Mouse (Mus musculus) heart, embryonic 13.5 days (tissue): ENCODE measurements at regions not wholly inside any gene's neighbourhood (a gene's known extent, or its start where the extent isn't known, plus 50 kb on each side); places are given as distances from the start of the nearest gene placed in this dataset.

Source experiments
- ATAC-seq: fragments of 200-750 bp; cut with Nextera tagmentation; 2 replicates; pipeline ENCODE4 v1.8.0; 2017; ENCODE audit warnings: moderate TSS enrichment; ENCODE audit not compliant: insufficient number of reproducible peaks, low FRiP score, low TSS enrichment; ENCODE audit errors: extremely low read depth
- H3K27ac ChIP-seq: fragments of 300-500 bp; sonication (generic); replicated peaks from 2 replicates; pipeline ENCODE4 v1.5.1; 2015; ENCODE audit warnings: moderate library complexity, mild to moderate bottlenecking, inconsistent platforms
- H3K27me3 ChIP-seq: fragments of 300-500 bp; sonication (generic); replicated peaks from 2 replicates; pipeline ENCODE4 v1.6.1; 2015; ENCODE audit warnings: mild to moderate bottlenecking, inconsistent platforms
- H3K36me3 ChIP-seq: fragments of 300-500 bp; sonication (generic); 2 replicates; pipeline ENCODE4 v1.6.1; 2015; ENCODE audit warnings: mild to moderate bottlenecking, inconsistent platforms
- H3K4me1 ChIP-seq: fragments of 300-500 bp; sonication (generic); 2 replicates; pipeline ENCODE4 v1.6.1; 2015; ENCODE audit warnings: inconsistent platforms
- H3K4me2 ChIP-seq: fragments of 300-500 bp; sonication (generic); 2 replicates; pipeline ENCODE4 v1.6.1; 2015; ENCODE audit warnings: inconsistent platforms, mild to moderate bottlenecking, moderate library complexity
- H3K4me3 ChIP-seq: fragments of 300-500 bp; sonication (generic); 2 replicates; pipeline ENCODE4 v1.5.1; 2015; ENCODE audit warnings: moderate library complexity, mild to moderate bottlenecking, inconsistent platforms
- H3K9ac ChIP-seq: fragments of 300-500 bp; sonication (generic); 2 replicates; pipeline ENCODE4 v1.6.1; 2015; ENCODE audit warnings: inconsistent platforms, mild to moderate bottlenecking, moderate library complexity
- H3K9me3 ChIP-seq: fragments of 300-500 bp; sonication (generic); 2 replicates; pipeline ENCODE4 v1.6.1; 2016; ENCODE audit warnings: inconsistent platforms
- WGBS: fragments of 180-500 bp; shearing (Covaris S2); methylation state at CpG from one replicate; pipeline ENCODE4 v1.1.7; 2015; ENCODE audit warnings: mixed read lengths; 5-methylcytosine and 5-hydroxymethylcytosine counted together

DNA sequence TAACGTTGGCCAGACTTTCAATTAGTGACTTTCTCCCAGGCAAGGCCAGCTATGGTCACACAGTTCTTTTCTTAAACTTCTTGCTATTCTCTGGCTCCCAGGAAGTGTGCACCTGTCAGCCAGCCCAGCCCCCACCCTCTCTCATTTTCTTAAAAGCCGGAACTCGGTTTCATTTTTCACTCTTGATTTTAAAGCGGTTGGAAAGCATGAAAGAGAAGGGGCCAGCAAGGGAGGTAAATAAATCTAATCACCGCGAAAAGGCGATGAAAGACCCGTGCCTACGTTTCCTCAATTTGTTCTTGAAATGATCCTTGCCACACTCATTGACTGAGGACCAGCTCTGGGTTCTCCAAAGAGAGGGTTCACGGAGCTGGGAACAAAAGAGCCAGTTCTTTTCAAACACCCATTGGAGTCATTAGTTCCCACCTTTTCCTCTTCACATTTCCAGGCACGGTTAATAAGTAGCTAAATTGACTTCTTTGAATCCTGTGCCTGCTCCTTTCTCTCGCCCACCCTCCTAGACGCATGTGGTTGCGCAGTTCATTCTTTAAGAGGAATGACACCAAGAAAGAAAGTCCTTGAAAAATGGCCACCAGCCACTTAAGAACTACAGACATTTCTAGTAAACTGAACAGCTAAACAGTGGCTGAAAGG, 311.6 kb downstream of the Setd4 start:
- no peak overlapping the region for H3K9ac ChIP-seq
- H3K27ac ChIP-seq = no peak overlapping the region
- 78% methylated on average over 14 of the region's 14 CpGs for WGBS
- peaks cover 55% of the 10 kb centered on the region for H3K27me3 ChIP-seq
- ATAC-seq = no peak
- 0 out of 2 replicates have a peak, but pooled peaks cover 4% of the 10 kb centered on the region for H3K4me1 ChIP-seq
- H3K4me3 ChIP-seq = no peak overlapping the region
- no peaks in the 10 kb centered on the region for H3K9me3 ChIP-seq
- no peaks in the 10 kb centered on the region for H3K36me3 ChIP-seq
- H3K4me2 ChIP-seq = no peak overlapping the region

DNA sequence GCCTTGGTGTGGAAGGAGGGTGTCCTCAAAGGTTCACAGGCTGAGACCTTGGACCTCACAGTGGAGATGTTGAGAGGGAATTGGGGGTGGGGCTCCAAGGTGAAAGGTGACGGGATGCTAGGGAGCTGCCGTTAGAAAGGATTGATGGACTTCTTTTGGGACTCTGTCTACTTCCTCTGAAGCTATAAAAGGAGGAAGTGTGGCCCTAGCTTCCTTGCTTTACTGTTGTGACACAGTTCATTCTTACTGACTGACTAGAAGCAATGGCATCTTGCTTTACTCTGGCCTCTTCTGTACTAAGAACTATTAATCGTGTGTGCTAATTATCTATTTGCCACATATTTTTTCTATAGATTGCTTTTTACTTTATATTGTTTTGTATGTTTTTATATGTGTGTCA, 315.8 kb downstream of the Setd4 start:
- Histone ChIP-seq H3K9me3 (peaks cover 3% of the 10 kb centered on the region; the same call in 1 of the 2 replicates), H3K4me2 (no peak overlapping the region), H3K9ac (no peak overlapping the region), H3K4me3 (no peak overlapping the region), H3K27me3 (peaks cover 29% of the 10 kb centered on the region), H3K4me1 (0 out of 2 replicates have a peak, but pooled peaks cover 4% of the 10 kb centered on the region), H3K36me3 (no peaks in the 10 kb centered on the region), H3K27ac (no peak overlapping the region)
- 63% methylated on average over 3 of the region's 3 CpGs for whole genome bisulfite sequencing
- ATAC-seq = no peak

DNA sequence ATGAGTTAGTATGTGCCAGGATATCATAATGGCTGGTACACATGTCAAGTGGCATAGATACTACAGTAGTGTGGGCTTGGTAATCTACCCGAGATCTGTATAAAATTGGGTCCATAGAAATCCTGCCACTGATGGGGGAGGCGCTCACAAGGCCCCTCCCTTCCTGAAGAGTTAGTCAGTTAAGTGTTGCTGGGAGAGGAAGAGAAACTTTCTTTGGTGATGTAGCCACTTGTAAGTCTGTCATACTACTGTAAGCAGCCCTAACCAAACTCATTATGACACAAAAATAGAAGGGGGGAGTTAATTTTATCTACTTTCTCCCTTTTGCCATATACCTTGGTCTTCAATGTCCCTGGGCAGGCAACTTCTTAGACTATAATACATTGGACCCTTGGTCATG, 316.3 kb downstream of the Setd4 start:
- no peak overlapping the region for H3K4me2 ChIP-seq
- H3K27ac ChIP-seq = no peak overlapping the region
- peaks cover 26% of the 10 kb centered on the region for H3K27me3 ChIP-seq
- no peaks in the 10 kb centered on the region for H3K4me1 ChIP-seq
- H3K4me3 ChIP-seq = no peak overlapping the region
- no peak overlapping the region for H3K9ac ChIP-seq
- ATAC-seq = no peak
- H3K36me3 ChIP-seq = no peaks in the 10 kb centered on the region
- WGBS = 52% methylated on average over 2 of the region's 2 CpGs
- peaks cover 3% of the 10 kb centered on the region; the same call in 1 of the 2 replicates for H3K9me3 ChIP-seq

DNA sequence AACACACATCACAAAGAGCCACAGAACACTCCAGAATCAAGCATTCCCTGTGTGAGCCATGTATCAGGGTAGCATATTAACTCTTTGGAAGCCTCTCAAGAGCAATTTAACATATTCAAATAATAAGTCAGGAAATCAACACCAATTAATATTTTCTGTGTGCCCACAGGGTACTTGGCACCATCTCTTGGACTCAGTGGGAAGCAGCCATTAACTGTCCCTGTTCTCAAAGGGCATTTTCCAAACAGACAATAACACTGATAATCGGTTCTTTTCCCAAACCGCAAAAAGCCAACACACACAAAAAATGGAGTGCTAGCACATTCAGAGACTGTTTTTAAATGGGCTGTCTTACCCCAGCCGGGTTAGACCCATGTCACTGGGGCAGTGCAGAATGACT, 317.0 kb downstream of the Setd4 start:
- no peak overlapping the region for H3K9ac ChIP-seq
- H3K4me3 ChIP-seq = no peak overlapping the region
- H3K36me3 ChIP-seq = no peaks in the 10 kb centered on the region
- ATAC-seq = no peak
- H3K4me2 ChIP-seq = no peak overlapping the region
- H3K27ac ChIP-seq = no peak overlapping the region
- H3K4me1 ChIP-seq = no peaks in the 10 kb centered on the region
- 83% methylated on average over 3 of the region's 3 CpGs for WGBS
- peaks cover 19% of the 10 kb centered on the region for H3K27me3 ChIP-seq
- peaks cover 3% of the 10 kb centered on the region; the same call in 1 of the 2 replicates for H3K9me3 ChIP-seq

DNA sequence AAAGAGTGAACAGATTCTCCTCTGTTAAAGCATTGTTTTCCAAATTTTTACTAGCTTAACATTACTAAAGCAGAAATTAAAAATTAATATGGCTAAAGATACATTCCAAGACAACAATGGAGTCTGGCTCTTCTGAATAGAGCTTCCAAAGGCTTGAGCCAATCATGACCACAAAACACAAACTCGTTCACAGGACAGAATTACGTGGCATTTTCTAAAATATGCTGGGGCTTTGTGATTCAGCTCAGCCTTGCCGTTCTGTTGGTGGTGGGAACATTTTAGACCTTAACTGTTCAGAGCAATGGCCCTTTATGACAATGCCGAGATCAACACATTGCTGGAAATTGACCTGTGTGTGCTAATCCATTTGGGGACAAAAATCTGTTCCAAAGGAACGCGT, 318.7 kb downstream of the Setd4 start:
- Histone ChIP-seq H3K4me3 (no peak overlapping the region), H3K4me2 (no peak overlapping the region), H3K36me3 (no peaks in the 10 kb centered on the region), H3K9me3 (peaks cover 3% of the 10 kb centered on the region; the same call in 1 of the 2 replicates), H3K27ac (no peak overlapping the region), H3K4me1 (no peaks in the 10 kb centered on the region), H3K9ac (no peak overlapping the region), H3K27me3 (peaks cover 13% of the 10 kb centered on the region)
- ATAC-seq = no peak
- WGBS = 84% methylated on average over 6 of the region's 6 CpGs

DNA sequence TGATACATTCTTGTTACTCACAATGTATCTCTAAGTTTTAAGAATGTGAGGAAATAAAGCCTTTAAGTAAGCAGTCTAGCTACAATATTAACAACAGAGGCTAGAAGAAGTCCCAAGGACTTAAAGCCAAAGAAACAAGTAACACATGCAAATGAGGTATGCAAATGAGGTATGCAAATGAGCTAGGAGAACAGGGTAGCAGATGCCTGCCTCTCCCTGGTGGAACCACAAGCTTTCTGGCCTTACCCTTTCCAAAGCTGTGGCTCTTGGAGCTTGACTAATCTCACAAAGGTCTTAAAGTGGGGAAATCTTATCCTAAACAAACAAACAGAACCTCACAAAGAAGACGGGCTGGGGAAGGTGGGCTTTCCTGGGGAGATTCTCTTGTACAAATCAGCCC, 322.1 kb downstream of the Setd4 start:
- H3K27ac ChIP-seq = no peak overlapping the region
- no peak overlapping the region for H3K4me3 ChIP-seq
- no peak for ATAC-seq
- no peaks in the 10 kb centered on the region for H3K4me1 ChIP-seq
- peaks cover 14% of the 10 kb centered on the region for H3K27me3 ChIP-seq
- H3K9ac ChIP-seq = no peak overlapping the region
- H3K36me3 ChIP-seq = no peaks in the 10 kb centered on the region
- 11% methylated on average over 1 of the region's 1 CpGs for WGBS
- peaks cover 3% of the 10 kb centered on the region; the same call in 1 of the 2 replicates for H3K9me3 ChIP-seq
- H3K4me2 ChIP-seq = no peak overlapping the region

DNA sequence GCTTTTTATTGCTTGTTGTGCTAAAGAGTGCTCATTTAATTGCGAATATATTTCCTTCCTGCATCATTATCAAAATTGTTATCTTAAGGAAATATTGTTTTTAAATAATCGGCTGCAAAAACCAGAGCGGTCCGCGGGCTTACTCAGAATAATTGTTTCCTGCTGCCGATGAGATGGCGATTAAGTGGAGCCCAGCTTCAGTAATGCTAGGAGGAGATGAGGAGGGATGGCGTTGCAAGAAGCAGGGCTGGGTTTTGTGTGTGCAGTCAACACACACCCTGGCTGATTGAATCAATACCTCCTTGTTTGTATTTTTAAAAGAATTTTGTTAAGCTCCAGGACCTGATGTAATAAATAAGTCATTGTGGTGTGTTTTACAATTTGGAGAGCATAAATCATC, 331.2 kb downstream of the Setd4 start:
- ATAC-seq = no peak
- Histone ChIP-seq H3K4me3 (no peak overlapping the region), H3K27me3 (peaks cover 16% of the 10 kb centered on the region), H3K9me3 (no peaks in the 10 kb centered on the region), H3K36me3 (no peaks in the 10 kb centered on the region), H3K27ac (no peak overlapping the region), H3K9ac (no peak overlapping the region), H3K4me2 (no peak overlapping the region), H3K4me1 (no peaks in the 10 kb centered on the region)
- WGBS = 63% methylated on average over 8 of the region's 8 CpGs

DNA sequence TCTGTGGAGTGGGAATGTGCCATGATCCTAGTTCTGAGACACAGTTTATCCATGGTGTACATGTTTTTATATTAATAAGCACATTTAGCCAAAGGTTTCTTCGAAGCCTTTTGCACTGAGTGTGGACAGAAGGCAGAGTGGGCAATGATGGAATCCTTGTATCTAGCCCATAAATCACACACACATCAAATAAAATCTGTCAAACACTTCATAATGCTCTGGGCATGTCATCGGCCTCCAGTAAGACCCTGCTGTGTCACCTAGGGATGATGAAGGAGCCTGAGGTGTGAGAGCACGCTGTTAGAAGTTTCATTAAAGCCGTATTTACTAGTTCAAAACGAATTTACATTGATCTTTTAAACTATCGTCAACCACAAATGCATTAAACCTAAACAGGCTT, 331.7 kb downstream of the Setd4 start:
- Histone ChIP-seq H3K27me3 (peaks cover 12% of the 10 kb centered on the region), H3K9ac (no peak overlapping the region), H3K4me1 (no peaks in the 10 kb centered on the region), H3K4me2 (no peak overlapping the region), H3K9me3 (no peaks in the 10 kb centered on the region), H3K27ac (no peak overlapping the region), H3K36me3 (no peaks in the 10 kb centered on the region), H3K4me3 (no peak overlapping the region)
- WGBS = 60% methylated on average over 6 of the region's 6 CpGs
- no peak for ATAC-seq

DNA sequence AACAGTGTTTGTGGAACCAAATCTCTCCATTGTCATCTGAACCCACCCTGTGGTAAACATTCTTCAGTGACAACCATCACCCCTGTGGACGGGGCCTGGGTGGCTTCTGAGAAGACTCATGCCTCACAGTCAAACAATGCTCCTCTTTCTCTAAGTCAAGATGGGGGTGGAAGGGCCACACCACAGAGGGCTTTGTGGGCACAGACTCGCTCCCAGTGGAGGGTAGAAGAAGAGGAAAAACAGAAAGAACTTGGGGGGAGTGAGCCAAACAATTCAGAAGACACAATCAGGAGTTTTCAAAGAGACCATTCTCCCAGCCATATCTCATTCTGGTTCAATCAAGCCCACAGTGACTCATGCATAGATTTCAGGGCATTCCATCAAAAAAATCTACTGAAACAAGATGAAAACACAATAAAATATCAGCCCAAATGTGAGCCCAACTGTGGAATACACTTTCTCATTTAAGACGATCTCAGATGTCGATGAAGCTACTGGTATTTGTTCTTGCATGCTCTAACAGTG, 339.7 kb downstream of the Setd4 start:
- peaks cover 15% of the 10 kb centered on the region for H3K27me3 ChIP-seq
- ATAC-seq = no peak
- no peaks in the 10 kb centered on the region for H3K36me3 ChIP-seq
- no peaks in the 10 kb centered on the region for H3K9me3 ChIP-seq
- H3K4me1 ChIP-seq = no peaks in the 10 kb centered on the region
- H3K4me2 ChIP-seq = no peak overlapping the region
- no peak overlapping the region for H3K27ac ChIP-seq
- H3K4me3 ChIP-seq = no peak overlapping the region
- WGBS = 67% methylated on average over 4 of the region's 4 CpGs
- H3K9ac ChIP-seq = no peak overlapping the region

DNA sequence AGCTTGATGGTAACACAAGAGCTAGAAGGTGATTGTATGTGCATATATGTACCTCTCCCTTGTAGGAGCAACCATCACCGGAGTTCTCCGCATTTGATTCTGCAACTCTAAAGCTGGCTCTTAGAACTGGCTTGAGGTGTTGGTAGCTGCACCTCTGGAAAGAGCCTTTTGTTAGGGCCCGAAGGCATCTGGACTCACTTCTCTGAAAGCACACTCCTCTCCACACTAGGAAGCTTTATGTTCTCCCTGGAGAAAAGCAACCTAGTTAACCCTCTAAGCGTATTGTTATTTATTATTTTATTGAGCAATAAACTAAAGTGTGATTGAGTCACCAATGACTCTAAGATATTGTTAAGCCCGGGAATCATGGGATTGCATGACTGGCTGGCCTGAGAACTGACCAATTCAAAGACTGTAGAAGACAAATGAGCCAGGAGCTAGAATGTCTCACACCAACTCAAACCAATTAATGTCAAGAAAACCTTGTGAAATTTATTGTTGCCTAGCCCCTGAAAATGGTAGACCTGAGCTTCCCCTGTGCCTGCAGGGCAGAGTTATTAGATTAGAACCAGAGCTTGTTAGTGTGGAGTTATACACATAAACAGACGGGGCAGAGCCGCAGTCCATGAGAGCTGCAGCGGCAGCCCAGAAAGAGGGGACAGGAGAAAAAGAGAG, 340.6 kb downstream of the Setd4 start:
- no peak for ATAC-seq
- Histone ChIP-seq H3K4me2 (no peak overlapping the region), H3K27ac (no peak overlapping the region), H3K4me3 (no peak overlapping the region), H3K4me1 (no peaks in the 10 kb centered on the region), H3K36me3 (no peaks in the 10 kb centered on the region), H3K9ac (no peak overlapping the region), H3K27me3 (peaks cover 23% of the 10 kb centered on the region), H3K9me3 (no peaks in the 10 kb centered on the region)
- WGBS = 83% methylated on average over 8 of the region's 8 CpGs

DNA sequence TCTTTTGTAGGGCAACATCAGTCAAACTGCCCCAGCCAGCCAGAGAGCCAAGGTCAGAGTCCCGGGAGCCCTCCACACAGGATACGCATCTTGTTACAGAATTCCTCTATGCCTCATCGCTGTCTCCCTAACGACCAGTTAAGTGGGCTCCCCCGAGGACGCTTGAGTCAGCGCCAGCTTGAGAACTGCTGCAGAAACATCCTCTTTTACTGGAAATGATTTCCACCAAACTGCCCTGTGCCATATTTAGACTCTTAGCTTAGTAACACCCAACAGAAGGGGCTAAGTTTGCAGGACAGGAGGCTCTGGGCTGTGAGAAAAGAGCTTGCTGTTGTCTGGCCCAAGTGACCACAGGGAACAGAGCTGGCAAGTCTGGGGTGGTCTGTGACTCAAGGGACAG, 357.0 kb downstream of the Setd4 start:
- Histone ChIP-seq H3K4me1 (no peaks in the 10 kb centered on the region), H3K27me3 (no peaks in the 10 kb centered on the region; the same call in 1 of the 2 replicates), H3K9me3 (no peaks in the 10 kb centered on the region), H3K4me2 (no peak overlapping the region), H3K4me3 (no peak overlapping the region), H3K9ac (no peak overlapping the region), H3K27ac (no peak overlapping the region), H3K36me3 (no peaks in the 10 kb centered on the region)
- WGBS = 23% methylated on average over 7 of the region's 7 CpGs
- no peak for ATAC-seq

DNA sequence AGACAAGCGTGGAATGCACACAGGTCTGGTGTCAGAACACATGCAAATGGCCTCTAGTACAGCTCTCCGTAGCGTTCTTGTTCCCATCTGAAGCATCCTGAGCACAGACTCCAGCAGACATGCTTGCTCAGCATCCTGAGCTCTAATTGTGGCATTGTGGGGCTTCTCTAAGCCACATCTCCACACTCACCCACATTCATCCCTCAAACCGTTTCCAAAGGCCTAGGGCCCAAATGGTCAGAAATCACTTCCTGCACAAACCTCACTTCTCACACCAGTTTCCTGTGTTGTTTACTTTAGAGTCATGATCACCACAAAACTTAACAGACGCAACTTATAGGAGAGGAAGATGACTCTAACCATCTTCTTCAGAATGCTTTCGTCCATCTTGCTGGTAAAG, 358.1 kb downstream of the Setd4 start:
- Histone ChIP-seq H3K36me3 (no peaks in the 10 kb centered on the region), H3K27me3 (no peaks in the 10 kb centered on the region; the same call in 1 of the 2 replicates), H3K4me1 (no peaks in the 10 kb centered on the region), H3K4me3 (no peak overlapping the region), H3K9ac (no peak overlapping the region), H3K9me3 (no peaks in the 10 kb centered on the region), H3K27ac (no peak overlapping the region), H3K4me2 (no peak overlapping the region)
- 71% methylated on average over 6 of the region's 6 CpGs for WGBS
- ATAC-seq = no peak
